Mouse (Mus musculus): ENCODE results near the gene Ifi27. TPM values are rescaled to one million over a fixed set of nuclear protein-coding genes. Genes with fewer than 3 reads are reported as not detected.

Gene Ifi27
- 804 and 1,594 TPM in 2 replicates for polyA plus RNA-seq (2012; rRNA removed; ENCODE audit: low replicate concordance)

DNA sequence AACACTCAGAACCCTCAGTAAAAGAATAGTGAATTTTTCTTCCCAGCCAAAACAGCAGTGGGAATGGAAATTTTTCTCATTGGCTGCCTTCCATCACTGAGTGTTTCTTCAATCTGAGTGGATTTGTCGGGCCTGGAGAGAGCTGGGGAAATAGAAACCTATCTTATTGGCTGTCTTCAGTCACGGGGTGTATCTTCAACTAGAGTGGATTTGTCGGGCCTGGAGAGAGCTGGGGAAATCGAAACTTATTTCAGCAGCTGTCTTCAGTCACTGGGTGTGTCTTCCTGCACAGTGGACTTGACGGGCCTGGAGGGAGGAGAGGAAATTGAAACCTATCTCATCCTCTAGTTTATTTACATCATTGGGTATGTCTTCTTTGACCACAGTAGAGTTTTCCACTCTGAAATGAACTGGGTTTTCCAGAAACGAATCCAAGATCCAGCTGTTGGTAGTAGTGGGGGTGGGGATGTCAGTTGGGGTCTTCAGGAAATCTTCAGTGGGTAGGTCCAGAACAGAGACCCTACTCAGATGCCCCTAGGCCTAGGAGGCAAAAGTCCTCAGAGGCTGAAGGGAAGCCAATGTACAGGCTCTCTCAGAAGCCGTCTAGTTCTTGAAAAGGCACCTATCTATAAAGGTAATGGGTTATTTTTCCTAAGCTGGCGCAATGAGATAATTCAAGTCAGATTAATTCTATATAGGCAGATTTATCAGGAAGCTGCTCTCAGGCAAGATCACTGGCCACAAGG lies at the start of gene Ifi27:
TSS of gene Ifi27 (plus strand) at position 226 of the 746 bp plus-strand sequence.

DNA sequence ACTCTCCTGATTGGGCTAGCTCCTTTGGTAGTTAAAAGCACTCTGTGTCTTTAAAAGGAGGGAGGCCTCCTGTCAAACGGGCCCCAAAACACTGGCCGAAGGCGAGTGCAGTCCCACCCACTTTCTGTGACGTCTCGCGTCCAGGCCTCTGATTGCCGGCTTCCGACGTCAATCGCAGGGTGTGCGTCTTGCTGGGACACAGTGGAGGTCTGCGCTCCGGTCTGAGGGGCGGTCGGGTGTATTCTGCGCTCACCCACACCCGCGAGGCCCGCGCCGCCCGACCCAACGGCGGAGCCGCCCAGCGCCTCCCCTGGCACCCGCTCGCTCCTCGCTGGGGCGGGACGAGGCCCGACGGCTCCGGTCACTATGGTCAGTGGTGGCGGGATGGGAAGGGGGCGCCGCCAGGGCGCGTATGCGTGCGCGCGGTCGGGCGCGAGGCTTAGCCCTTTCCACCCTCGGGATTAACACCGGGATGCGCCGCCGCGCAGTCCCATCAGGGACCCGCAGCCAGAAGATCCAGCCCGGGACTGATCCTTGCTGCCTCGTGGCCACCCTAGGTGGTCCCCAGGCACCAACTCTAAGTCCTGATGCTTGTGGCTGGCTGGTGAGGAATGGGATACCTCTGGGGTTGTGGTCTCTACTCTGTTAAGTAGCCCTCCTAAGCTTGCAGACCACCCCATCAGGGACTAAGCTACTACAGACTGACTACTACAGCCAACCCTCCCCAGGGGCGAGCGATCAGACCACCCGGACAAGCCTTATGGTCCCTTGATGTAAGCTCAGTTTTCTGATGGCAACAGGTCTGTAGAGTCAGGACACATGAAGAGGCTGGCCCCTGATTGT lies 45.3 kb upstream of the Ifi27 start, which contains the start of gene Otub2:
TSS of gene Otub2 (plus strand) at position 178 of the 843 bp plus-strand sequence.

DNA sequence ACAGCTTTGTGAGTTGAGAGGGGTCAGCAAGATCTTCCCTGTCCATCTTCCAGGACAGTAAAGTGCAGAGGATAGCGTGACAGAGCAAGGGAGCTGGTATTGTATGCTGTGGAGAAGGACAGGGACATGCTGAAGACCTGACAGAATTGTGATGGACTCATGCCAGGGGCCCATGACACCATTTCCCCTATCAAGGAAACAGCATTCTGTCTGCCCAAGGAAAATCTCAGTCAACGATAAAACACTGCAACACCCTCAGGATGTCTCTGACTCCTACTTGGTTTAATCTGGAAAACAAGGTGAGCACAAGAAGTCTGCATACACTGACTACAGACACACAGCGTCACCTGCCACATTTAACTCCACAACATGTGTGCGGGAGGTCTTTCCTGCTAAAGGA lies 26.3 kb upstream of the Ifi27 start, which contains the start of gene 9330161L09Rik:
TSS of gene 9330161L09Rik (minus strand) at position 101 of the 400 bp plus-strand sequence.

DNA sequence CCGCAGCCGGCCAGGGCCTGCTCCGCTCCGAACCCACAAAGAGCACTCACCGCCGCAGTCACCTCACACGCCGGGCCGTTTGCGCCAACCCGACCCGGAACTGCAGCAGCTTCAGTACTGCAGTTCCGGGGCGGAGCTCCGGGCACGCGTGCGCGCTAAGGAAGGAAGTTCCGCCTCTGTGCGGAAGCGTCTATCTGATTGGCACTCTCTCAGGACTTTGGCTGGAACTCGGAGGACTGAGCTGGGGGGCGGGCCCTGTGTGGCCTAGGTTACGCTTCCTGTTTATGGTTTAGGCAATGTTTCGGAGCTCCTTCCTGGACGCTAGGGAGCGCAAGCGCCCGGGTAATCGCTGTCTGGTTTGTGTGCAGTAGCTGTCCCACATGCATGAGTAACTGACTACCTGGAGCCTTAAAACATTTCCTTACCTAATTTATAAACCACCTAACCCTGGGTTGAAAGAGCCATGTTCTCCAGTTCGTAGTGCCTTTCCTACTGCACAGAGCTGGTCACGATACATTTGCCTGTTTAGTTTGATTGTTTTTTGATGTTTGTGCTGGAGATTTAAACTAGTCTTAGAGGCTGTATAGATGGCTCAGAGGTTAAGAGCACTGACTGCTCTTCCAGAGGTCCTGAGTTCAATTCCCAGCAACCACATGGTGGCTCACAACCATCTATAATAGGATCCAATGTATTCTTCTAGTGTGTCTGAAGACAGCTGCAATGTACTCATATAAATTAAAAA lies 8.1 kb upstream of the Ifi27 start, which contains the start of gene Ddx24:
TSS of gene Ddx24 (minus strand) at position 102 of the 742 bp plus-strand sequence.

DNA sequence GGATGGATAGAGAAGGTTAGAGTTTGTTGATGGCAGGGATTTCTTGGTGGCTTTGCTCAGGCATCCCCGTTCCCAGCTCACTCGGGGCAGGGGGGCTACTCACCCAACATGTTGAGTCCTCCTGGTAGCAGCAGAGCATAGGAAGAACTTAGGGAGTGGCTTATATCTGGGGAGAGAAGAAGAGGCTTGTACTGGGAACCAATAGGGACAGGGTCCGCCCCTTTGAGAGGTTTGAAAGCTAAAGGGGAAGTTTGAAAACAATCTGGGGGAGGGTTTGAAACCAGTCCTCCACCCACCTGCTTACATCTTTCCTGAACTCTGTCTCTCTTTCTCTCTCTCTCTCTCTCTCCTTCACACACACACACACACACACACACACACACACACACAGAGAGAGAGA lies 9.5 kb downstream of the Ifi27 start, which contains the start of gene Ifi27l2a:
TSS of gene Ifi27l2a (minus strand) at position 157 of the 400 bp plus-strand sequence.

DNA sequence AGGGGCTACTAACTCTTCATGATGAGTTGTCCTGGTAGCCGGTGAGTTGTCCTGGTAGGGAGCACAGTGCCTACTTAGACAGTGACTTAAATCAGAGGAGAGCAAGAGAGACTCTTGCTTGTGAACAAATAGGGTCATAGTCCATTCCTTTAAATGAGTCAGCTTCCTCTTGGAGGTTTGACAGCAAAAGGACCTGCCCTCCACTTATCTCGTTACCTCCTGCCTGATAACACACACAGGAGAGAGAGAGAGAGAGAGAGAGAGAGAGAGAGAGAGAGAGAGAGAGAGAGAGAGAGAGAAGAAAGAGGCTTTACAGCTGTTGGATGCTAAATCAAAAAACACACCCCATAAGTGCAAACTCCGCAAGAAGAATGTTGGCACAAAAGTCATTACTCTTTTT lies 23.1 kb downstream of the Ifi27 start, which contains the start of gene Ifi27l2b:
TSS of gene Ifi27l2b (minus strand) at position 84 of the 400 bp plus-strand sequence.

Other genes with a start within 250 kb of the Ifi27 start
- 0.79 and 3.2 TPM in 2 replicates for gene Prima1, start 192.1 kb upstream of the Ifi27 start, polyA plus RNA-seq (2012; rRNA removed; ENCODE audit: low replicate concordance)
- not detected in 2 replicates for gene Fam181a, start 123.2 kb upstream of the Ifi27 start, polyA plus RNA-seq (2012; rRNA removed; ENCODE audit: low replicate concordance)
- 5.1 and 85.1 TPM in 2 replicates for gene Asb2, start 78.2 kb upstream of the Ifi27 start, polyA plus RNA-seq (2012; rRNA removed; ENCODE audit: low replicate concordance)
- 4.6 and 10.1 TPM in 2 replicates for gene Otub2, start 45.5 kb upstream of the Ifi27 start, polyA plus RNA-seq (2012; rRNA removed; ENCODE audit: low replicate concordance)
- gene 9330161L09Rik, start 26.4 kb upstream of the Ifi27 start, polyA plus RNA-seq (2012; rRNA removed; ENCODE audit: low replicate concordance), result 0.58 and 0.60 TPM in 2 replicates
- 55.1 and 59.5 TPM in 2 replicates for gene Ddx24, start 8.4 kb upstream of the Ifi27 start, polyA plus RNA-seq (2012; rRNA removed; ENCODE audit: low replicate concordance)
- gene Ifi27l2a, start 9.5 kb downstream of the Ifi27 start, polyA plus RNA-seq (2012; rRNA removed; ENCODE audit: low replicate concordance), result 2,878 and 3,647 TPM in 2 replicates
- 0.14 and 0.18 TPM in 2 replicates for gene Ifi27l2b, start 23.0 kb downstream of the Ifi27 start, polyA plus RNA-seq (2012; rRNA removed; ENCODE audit: low replicate concordance)
- gene Ppp4r4, start 98.1 kb downstream of the Ifi27 start, polyA plus RNA-seq (2012; rRNA removed; ENCODE audit: low replicate concordance), result 1.2 and 1.5 TPM in 2 replicates
- not detected in 2 replicates for gene Serpina10, start 197.2 kb downstream of the Ifi27 start, polyA plus RNA-seq (2012; rRNA removed; ENCODE audit: low replicate concordance)
- gene Serpina6, start 223.0 kb downstream of the Ifi27 start, polyA plus RNA-seq (2012; rRNA removed; ENCODE audit: low replicate concordance), result 0.18 TPM in 1 of 2 replicates, not detected in the other
- 0.11 and 0.78 TPM in 2 replicates for gene Serpina16, start 241.9 kb downstream of the Ifi27 start, polyA plus RNA-seq (2012; rRNA removed; ENCODE audit: low replicate concordance)